Mouse (Mus musculus): ENCODE results near the gene Asgr1.

DNA sequence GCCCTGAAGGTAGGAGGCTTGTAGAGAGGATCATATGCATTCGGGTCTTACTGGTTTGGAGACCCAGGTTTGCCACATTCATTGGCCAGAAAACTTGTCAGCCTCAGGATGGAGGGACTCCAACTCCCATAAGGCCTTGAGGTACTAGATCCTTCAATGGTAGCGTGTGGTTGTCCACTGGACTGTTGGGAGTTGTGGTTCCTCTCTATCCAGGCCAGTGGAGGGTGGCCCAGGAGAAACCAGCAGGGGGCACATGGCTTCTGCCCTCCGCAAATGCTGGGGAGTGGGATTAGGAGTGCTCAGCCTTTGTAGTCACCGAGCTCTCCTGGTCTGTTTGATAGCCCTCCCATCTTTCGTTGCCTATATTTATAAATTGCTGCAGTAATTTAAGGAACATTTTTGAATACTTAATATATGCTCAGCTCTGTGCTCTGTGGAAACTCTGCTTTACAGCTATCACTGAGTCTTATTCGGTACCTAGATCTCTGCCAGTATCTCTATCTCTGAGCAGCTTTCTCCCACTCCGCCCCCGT lies 33.1 kb upstream of the Asgr1 start:
- no peak for TF ChIP-seq POLR2A (IDR thresholded peaks at IDR 0.05; ENCODE audit: insufficient read depth, low read depth, low read length)
- no peak for TF ChIP-seq EP300 (IDR thresholded peaks at IDR 0.05; ENCODE audit: insufficient read depth, low read depth, low read length)

Measured in heart, adult 2 months (tissue).